Mouse (Mus musculus) E14TG2a.4 (cell line): ENCODE measurements at regions not wholly inside any gene's neighbourhood (a gene's known extent, or its start where the extent isn't known, plus 50 kb on each side); places are given as distances from the start of the nearest gene placed in this dataset.

Experiments used
- CTCF ChIP-seq: conservative IDR thresholded peaks from 2 replicates; pipeline ENCODE4 v1.5.1; 2014; ENCODE audit warnings: low read length
- NANOG ChIP-seq: IDR thresholded peaks from 2 replicates; pipeline ENCODE4 v1.6.1; 2014; ENCODE audit warnings: borderline replicate concordance, low read length, mixed read lengths
- POU5F1 ChIP-seq: IDR thresholded peaks from 2 replicates; pipeline ENCODE4 v1.6.1; 2014; ENCODE audit warnings: low read length, borderline replicate concordance

GRCm38 (mm10) chr9:23128018-23128369 is 94.9 kb upstream of the Bmper start:
- TF ChIP-seq CTCF (no peak), NANOG (no peak), POU5F1 (no peak)
